Mouse (Mus musculus): ENCODE measurements around the gene Scn2a. TPM values are rescaled to one million over a fixed set of nuclear protein-coding genes. Genes with fewer than 3 reads are reported as not detected.
"Not testable (repeated sequence)": the region's sequence is repeated elsewhere in the genome, so short reads cannot be mapped to it uniquely, and the experiment has no call there.

The Scn2a gene
- polyA plus RNA-seq, 1 experiment from 2014 or later, result 3.6 TPM

DNA sequence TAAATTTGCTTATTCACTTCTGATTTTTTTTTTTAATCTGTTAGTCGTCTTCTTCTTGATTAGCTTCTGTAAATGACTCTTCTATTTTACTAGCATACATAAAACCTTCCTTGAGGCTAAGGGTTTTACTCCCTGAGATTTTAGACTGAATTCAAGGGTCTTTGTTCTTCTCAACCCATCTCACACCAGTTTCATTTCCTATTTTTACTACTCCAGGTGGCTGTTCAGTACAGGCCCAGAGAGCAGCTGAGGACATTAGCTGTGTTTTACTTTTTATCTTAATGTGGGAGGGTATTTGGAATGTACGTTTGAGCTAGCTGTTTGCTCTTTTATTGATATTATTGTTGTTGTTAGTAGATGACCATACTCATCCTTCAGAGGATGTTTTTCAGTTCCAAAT is 162.8 kb downstream of the Scn2a start:
- Histone ChIP-seq H3K9me3 (ENCODE audit: control insufficient read depth, low read length) (no peaks in the 10 kb centered on the region), H3K27me3 (ENCODE audit: control insufficient read depth, insufficient read depth, low read length) (no peaks in the 10 kb centered on the region), H3K9ac (ENCODE audit: low read depth, low read length) (no peak overlapping the region), H3K4me2 (replicated peaks; ENCODE audit: low read depth, low read length) (no peak overlapping the region), H3K27ac (ENCODE audit: low read depth, low read length) (no peak overlapping the region), H3K4me3 (ENCODE audit: low read length) (no peak overlapping the region), H3K36me3 (ENCODE audit: control insufficient read depth, insufficient read depth, low read length) (no peaks in the 10 kb centered on the region), H3K4me1 (ENCODE audit: control insufficient read depth, insufficient read depth, low read length) (no peaks in the 10 kb centered on the region)
- ATAC-seq (ENCODE audit: low FRiP score, low TSS enrichment), result no peak
- 58% methylated on average over 2 of the region's 2 CpGs for WGBS

- Histone ChIP-seq H3K4me3 (ENCODE audit: low read length) (no peak overlapping the region), H3K4me2 (replicated peaks; ENCODE audit: low read depth, low read length) (no peak overlapping the region), H3K36me3 (ENCODE audit: control insufficient read depth, insufficient read depth, low read length) (no peaks in the 10 kb centered on the region), H3K27me3 (ENCODE audit: control insufficient read depth, insufficient read depth, low read length) (no peaks in the 10 kb centered on the region), H3K9me3 (ENCODE audit: control insufficient read depth, low read length) (peaks cover 12% of the 10 kb centered on the region), H3K4me1 (ENCODE audit: control insufficient read depth, insufficient read depth, low read length) (no peaks in the 10 kb centered on the region), H3K27ac (ENCODE audit: low read depth, low read length) (no peak overlapping the region), H3K9ac (ENCODE audit: low read depth, low read length) (no peak overlapping the region)
- 36% methylated on average over 3 of the region's 3 CpGs for WGBS
- ATAC-seq (ENCODE audit: low FRiP score, low TSS enrichment), result no peak
Measured at GRCm38 (mm10) chr2:65792516-65792915, 171.9 kb downstream of the Scn2a start.

GRCm38 (mm10) chr2:65793593-65793992 is 173.0 kb downstream of the Scn2a start:
- Histone ChIP-seq H3K36me3 (ENCODE audit: control insufficient read depth, insufficient read depth, low read length) (no peaks in the 10 kb centered on the region), H3K9ac (ENCODE audit: low read depth, low read length) (no peak overlapping the region), H3K9me3 (ENCODE audit: control insufficient read depth, low read length) (peaks cover 12% of the 10 kb centered on the region), H3K27ac (ENCODE audit: low read depth, low read length) (no peak overlapping the region), H3K27me3 (ENCODE audit: control insufficient read depth, insufficient read depth, low read length) (no peaks in the 10 kb centered on the region), H3K4me3 (ENCODE audit: low read length) (no peak overlapping the region), H3K4me1 (ENCODE audit: control insufficient read depth, insufficient read depth, low read length) (no peaks in the 10 kb centered on the region), H3K4me2 (replicated peaks; ENCODE audit: low read depth, low read length) (no peak overlapping the region)
- WGBS, result 70% methylated on average over 2 of the region's 2 CpGs
- no peak for ATAC-seq (ENCODE audit: low FRiP score, low TSS enrichment)

GRCm38 (mm10) chr2:65801054-65801709 is 180.6 kb downstream of the Scn2a start:
- ATAC-seq (ENCODE audit: low FRiP score, low TSS enrichment), result no peak

DNA sequence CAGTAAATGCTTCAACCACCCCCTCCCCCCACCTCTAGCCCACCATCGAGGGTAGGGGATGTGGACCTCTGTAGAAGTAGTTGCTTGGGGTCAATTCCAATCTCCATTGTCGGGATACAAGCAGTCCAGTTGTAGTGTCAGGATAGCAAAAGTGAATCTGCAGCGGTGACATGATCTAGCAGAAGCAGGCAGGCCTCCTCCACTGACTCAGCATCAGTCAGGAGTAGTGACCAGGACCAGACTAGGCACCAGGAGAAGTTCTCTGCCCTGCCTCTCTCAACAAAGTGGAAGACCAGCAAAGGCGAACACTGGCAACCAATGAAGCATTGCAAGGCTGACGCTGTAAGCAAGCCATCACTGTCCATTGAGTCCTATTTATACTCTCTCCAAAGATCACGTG is 186.0 kb downstream of the Scn2a start:
- ATAC-seq (ENCODE audit: low FRiP score, low TSS enrichment), result no peak

More at GRCm38 (mm10) chr2:65801054-65801709, 180.6 kb downstream of the Scn2a start:
- H3K27ac ChIP-seq (ENCODE audit: low read depth, low read length), result no peak overlapping the region
- H3K4me2 ChIP-seq (replicated peaks; ENCODE audit: low read depth, low read length), result no peak overlapping the region
- no peak overlapping the region for H3K9ac ChIP-seq (ENCODE audit: low read depth, low read length)
- H3K27me3 ChIP-seq (ENCODE audit: control insufficient read depth, insufficient read depth, low read length), result no peaks in the 10 kb centered on the region
- no peak overlapping the region for H3K4me3 ChIP-seq (ENCODE audit: low read length)
- H3K36me3 ChIP-seq (ENCODE audit: control insufficient read depth, insufficient read depth, low read length), result no peaks in the 10 kb centered on the region
- H3K4me1 ChIP-seq (ENCODE audit: control insufficient read depth, insufficient read depth, low read length), result no peaks in the 10 kb centered on the region
- WGBS, result 89% methylated on average over 1 of the region's 1 CpGs
- peaks cover 6% of the 10 kb centered on the region; the same call in 1 of the 2 replicates for H3K9me3 ChIP-seq (ENCODE audit: control insufficient read depth, low read length)

GRCm38 (mm10) chr2:65811203-65811602 is 190.6 kb downstream of the Scn2a start:
- H3K27me3 ChIP-seq (ENCODE audit: control insufficient read depth, insufficient read depth, low read length); H3K4me3 ChIP-seq (ENCODE audit: low read length); H3K36me3 ChIP-seq (ENCODE audit: control insufficient read depth, insufficient read depth, low read length); H3K4me1 ChIP-seq (ENCODE audit: control insufficient read depth, insufficient read depth, low read length); H3K4me2 ChIP-seq (replicated peaks; ENCODE audit: low read depth, low read length); ATAC-seq (ENCODE audit: low FRiP score, low TSS enrichment); H3K9me3 ChIP-seq (ENCODE audit: control insufficient read depth, low read length); H3K27ac ChIP-seq (ENCODE audit: low read depth, low read length); H3K9ac ChIP-seq (ENCODE audit: low read depth, low read length): not testable (repeated sequence)
- WGBS, result 93% methylated on average over 6 of the region's 6 CpGs

More for the DNA sequence above, 186.0 kb downstream of the Scn2a start:
- Histone ChIP-seq H3K4me1 (ENCODE audit: control insufficient read depth, insufficient read depth, low read length) (no peaks in the 10 kb centered on the region), H3K36me3 (ENCODE audit: control insufficient read depth, insufficient read depth, low read length) (no peaks in the 10 kb centered on the region), H3K9ac (ENCODE audit: low read depth, low read length) (no peak overlapping the region), H3K4me2 (replicated peaks; ENCODE audit: low read depth, low read length) (no peak overlapping the region), H3K4me3 (ENCODE audit: low read length) (no peak overlapping the region), H3K9me3 (ENCODE audit: control insufficient read depth, low read length) (no peaks in the 10 kb centered on the region), H3K27ac (ENCODE audit: low read depth, low read length) (no peak overlapping the region), H3K27me3 (ENCODE audit: control insufficient read depth, insufficient read depth, low read length) (no peaks in the 10 kb centered on the region)
- WGBS, result 90% methylated on average over 6 of the region's 6 CpGs

Other genes starting within 250 kb of the Scn2a start
- gene Scn3a, start 53.1 kb upstream of the Scn2a start, polyA plus RNA-seq (2014; fragmentation: Nextera tagmentation; extraction: Ambion mirVana), result 0.17 and 0.22 TPM in 2 replicates
- gene Csrnp3, start 225.0 kb downstream of the Scn2a start, polyA plus RNA-seq (2014; fragmentation: Nextera tagmentation; extraction: Ambion mirVana), result 2.5 and 3.1 TPM in 2 replicates

Data from kidney, embryonic 14.5 days (tissue).